8 mouse cellular contexts compared by ENCODE assay signal in the genomic region with DNA sequence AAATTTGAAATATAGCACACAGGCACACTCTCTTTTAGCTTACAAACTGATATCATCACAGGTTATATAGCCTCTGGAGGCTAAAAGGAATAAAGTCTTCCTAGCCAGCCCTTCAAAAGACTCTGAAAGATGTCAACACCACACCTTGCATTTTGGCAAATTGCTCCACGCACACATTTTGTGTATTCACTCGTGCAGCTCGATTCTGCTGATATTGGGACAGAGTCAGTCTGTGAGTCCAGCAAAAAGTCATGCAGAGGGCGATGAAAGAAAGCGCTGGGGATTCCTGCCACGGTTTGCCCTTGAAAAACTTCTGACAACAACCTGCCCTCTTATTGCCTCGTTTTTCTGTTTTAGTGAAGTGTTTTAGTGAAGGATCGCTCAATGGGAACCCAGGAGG. TPM values are rescaled to one million over a fixed set of nuclear protein-coding genes. Genes with fewer than 3 reads are reported as not detected.
DNase-seq lines count a peak whose midpoint lies in the region; ATAC-seq and TF ChIP-seq lines count a peak whose summit lies in the region.

No protein-coding gene starts in this region.

- H3K27ac ChIP-seq in ES-Bruce4 (ENCODE audit: insufficient read depth, low read length) = no peak overlapping the region
- no peak overlapping the region for H3K27ac ChIP-seq in forebrain, embryonic 15.5 days (replicated peaks)
- H3K27ac ChIP-seq in liver, embryonic 15.5 days (replicated peaks) = peak overlapping the region; percentile 84

- no peaks in the 10 kb centered on the region for H3K4me1 ChIP-seq in ES-Bruce4 (ENCODE audit: control insufficient read depth, insufficient read depth, low read length)
- peaks cover 22% of the 10 kb centered on the region for H3K4me1 ChIP-seq in forebrain, embryonic 15.5 days
- H3K4me1 ChIP-seq in liver, embryonic 15.5 days (replicated peaks) = peaks cover 38% of the 10 kb centered on the region

- WGBS in forebrain, embryonic 15.5 days = 34% methylated on average over 8 of the region's 8 CpGs
- 53% methylated on average over 8 of the region's 8 CpGs for WGBS in liver, embryonic 15.5 days (ENCODE audit: insufficient replicate concordance)

- peak overlapping the region; percentile 63 for H3K9ac ChIP-seq in ES-Bruce4 (ENCODE audit: low read depth, poor library complexity, severe bottlenecking)
- H3K9ac ChIP-seq in forebrain, embryonic 15.5 days (replicated peaks) = no peak overlapping the region
- no peak overlapping the region for H3K9ac ChIP-seq in liver, embryonic 15.5 days

- no peak for TF ChIP-seq EP300 in ES-Bruce4 (IDR thresholded peaks at IDR 0.05; ENCODE audit: insufficient read depth, low read depth, low read length)

- no peaks in the 10 kb centered on the region for H3K9me3 ChIP-seq in ES-Bruce4 (replicated peaks; ENCODE audit: control insufficient read depth, insufficient read depth, low read length, poor library complexity, severe bottlenecking)
- H3K9me3 ChIP-seq in forebrain, embryonic 15.5 days = no peaks in the 10 kb centered on the region
- H3K9me3 ChIP-seq in liver, embryonic 15.5 days (replicated peaks) = no peaks in the 10 kb centered on the region

- H3K36me3 ChIP-seq in ES-Bruce4 (ENCODE audit: control insufficient read depth, insufficient read depth, low read length, poor library complexity, severe bottlenecking) = no peaks in the 10 kb centered on the region
- H3K36me3 ChIP-seq in forebrain, embryonic 15.5 days = no peaks in the 10 kb centered on the region
- H3K36me3 ChIP-seq in liver, embryonic 15.5 days (replicated peaks) = no peaks in the 10 kb centered on the region

- TF ChIP-seq CTCF in ES-Bruce4 (IDR thresholded peaks at IDR 0.05; ENCODE audit: low read depth, low read length) = no peak

- no peak for ATAC-seq in forebrain, embryonic 15.5 days (replicated peaks)
- no peak for ATAC-seq in liver, embryonic 15.5 days (ENCODE audit: insufficient read depth)

- no peaks in the 10 kb centered on the region for H3K27me3 ChIP-seq in ES-Bruce4 (ENCODE audit: control insufficient read depth, insufficient read depth, low read length, poor library complexity, severe bottlenecking)
- 0 out of 2 replicates have a peak, but pooled peaks cover 2% of the 10 kb centered on the region for H3K27me3 ChIP-seq in forebrain, embryonic 15.5 days
- no peaks in the 10 kb centered on the region for H3K27me3 ChIP-seq in liver, embryonic 15.5 days

- H3K4me3 ChIP-seq in ES-Bruce4 (ENCODE audit: low read depth, low read length) = peak overlapping the region; percentile 55
- H3K4me3 ChIP-seq in forebrain, embryonic 15.5 days = 0 out of 2 replicates have a peak overlapping the region, but pooled peaks have one; percentile 85
- peak overlapping the region; percentile 83 for H3K4me3 ChIP-seq in liver, embryonic 15.5 days (replicated peaks)

- no peak for TF ChIP-seq POLR2A in ES-Bruce4 (IDR thresholded peaks at IDR 0.05; ENCODE audit: insufficient read depth, low read length)

- peak; percentile 2 to 23 for DNase-seq in heart, adult 18-20 months
- no peak for DNase-seq in heart, postnatal 4 days
- no peak for DNase-seq in thymus, postnatal 4 days
- DNase-seq in spleen, postnatal 10 days (ENCODE audit: low spot score in 2 of 2) = no peak
- DNase-seq in ovary, adult 18-20 months (ENCODE audit: low spot score) = no peak

- peak overlapping the region; percentile 80; the same call in 1 of the 2 replicates for H3K4me2 ChIP-seq in forebrain, embryonic 15.5 days (replicated peaks)
- H3K4me2 ChIP-seq in liver, embryonic 15.5 days = peak overlapping the region; percentile 69

RNA-seq across cellular contexts. Expression of gene Slc19a2, which starts 1.4 kb away (rescaled TPM):
- total RNA-seq in heart, adult 18-20 months (2021) = 1 to 10 TPM; 4.9 to 5.7 TPM
- 1 to 10 TPM; 6.7 to 7.0 TPM for total RNA-seq in heart, postnatal 4 days (2021)
- 59.3 and 64.9 TPM in 2 replicates for polyA plus RNA-seq in ES-Bruce4 (2011; ENCODE audit: insufficient read depth, insufficient read length, low read depth, missing spikeins)
- 6.9 and 7.2 TPM in 2 replicates for polyA plus RNA-seq in forebrain, embryonic 15.5 days (2015; fragmentation: Nextera tagmentation; extraction: Ambion mirVana)
- polyA plus RNA-seq in liver, embryonic 15.5 days (2015; fragmentation: Nextera tagmentation; extraction: Ambion mirVana) = 26.0 and 27.7 TPM in 2 replicates

RNA-seq across cellular contexts. Expression of gene Ccdc181, which starts 27.9 kb away (rescaled TPM):
- total RNA-seq in heart, adult 18-20 months (2021) = 1 to 10 TPM; 8.1 to 9.8 TPM
- total RNA-seq in heart, postnatal 4 days (2021) = 1 to 10 TPM; 7.3 to 7.6 TPM
- 7.8 and 10.2 TPM in 2 replicates for polyA plus RNA-seq in ES-Bruce4 (2011; ENCODE audit: insufficient read depth, insufficient read length, low read depth, missing spikeins)
- polyA plus RNA-seq in forebrain, embryonic 15.5 days (2015; fragmentation: Nextera tagmentation; extraction: Ambion mirVana) = 21.7 and 22.3 TPM in 2 replicates
- 2.8 and 3.2 TPM in 2 replicates for polyA plus RNA-seq in liver, embryonic 15.5 days (2015; fragmentation: Nextera tagmentation; extraction: Ambion mirVana)

RNA-seq across cellular contexts. Expression of gene Nme7, which starts 56.5 kb away (rescaled TPM):
- 1 to 10 TPM; 3.1 to 3.8 TPM for total RNA-seq in heart, adult 18-20 months (2021)
- total RNA-seq in heart, postnatal 4 days (2021) = 1 to 10 TPM; 6.5 to 7.2 TPM
- polyA plus RNA-seq in ES-Bruce4 (2011; ENCODE audit: insufficient read depth, insufficient read length, low read depth, missing spikeins) = 45.7 and 48.8 TPM in 2 replicates
- polyA plus RNA-seq in forebrain, embryonic 15.5 days (2015; fragmentation: Nextera tagmentation; extraction: Ambion mirVana) = 41.6 and 42.4 TPM in 2 replicates
- 9.0 and 10.4 TPM in 2 replicates for polyA plus RNA-seq in liver, embryonic 15.5 days (2015; fragmentation: Nextera tagmentation; extraction: Ambion mirVana)

RNA-seq across cellular contexts. Expression of gene Blzf1, which starts 59.8 kb away (rescaled TPM):
- 10 to 100 TPM; 21.6 to 23.6 TPM for total RNA-seq in heart, adult 18-20 months (2021)
- 10 to 100 TPM; 25.1 to 25.4 TPM for total RNA-seq in heart, postnatal 4 days (2021)
- 25.7 and 33.9 TPM in 2 replicates for polyA plus RNA-seq in ES-Bruce4 (2011; ENCODE audit: insufficient read depth, insufficient read length, low read depth, missing spikeins)
- 29.1 and 32.0 TPM in 2 replicates for polyA plus RNA-seq in forebrain, embryonic 15.5 days (2015; fragmentation: Nextera tagmentation; extraction: Ambion mirVana)
- polyA plus RNA-seq in liver, embryonic 15.5 days (2015; fragmentation: Nextera tagmentation; extraction: Ambion mirVana) = 8.8 and 9.2 TPM in 2 replicates

Comparison
In these comparisons a context has a peak if more than half of its experiments do, and no peak if none do; other contexts are left out.
1. DNase-seq: peak in heart, adult 18-20 months (2 of 2); none in heart, postnatal 4 days (single experiment), thymus, postnatal 4 days (single experiment), spleen, postnatal 10 days (0 of 2) and ovary, adult 18-20 months (single experiment).
2. Peak in every context shown above with its lines, with median percentiles within 50 percentile points of each other: H3K4me3 ChIP-seq.